Mouse (Mus musculus): ENCODE data around the gene Lig4. TPM values are rescaled to one million over a fixed set of nuclear protein-coding genes. Genes with fewer than 3 reads are reported as not detected.

The Lig4 gene
- polyA plus RNA-seq (2015; fragmentation: Illumina TruSeq; extraction: RNeasy Lipid Tissue Mini Kit (QIAGEN cat#74804); ENCODE audit: insufficient read depth, low replicate concordance), result 8.1 TPM

DNA sequence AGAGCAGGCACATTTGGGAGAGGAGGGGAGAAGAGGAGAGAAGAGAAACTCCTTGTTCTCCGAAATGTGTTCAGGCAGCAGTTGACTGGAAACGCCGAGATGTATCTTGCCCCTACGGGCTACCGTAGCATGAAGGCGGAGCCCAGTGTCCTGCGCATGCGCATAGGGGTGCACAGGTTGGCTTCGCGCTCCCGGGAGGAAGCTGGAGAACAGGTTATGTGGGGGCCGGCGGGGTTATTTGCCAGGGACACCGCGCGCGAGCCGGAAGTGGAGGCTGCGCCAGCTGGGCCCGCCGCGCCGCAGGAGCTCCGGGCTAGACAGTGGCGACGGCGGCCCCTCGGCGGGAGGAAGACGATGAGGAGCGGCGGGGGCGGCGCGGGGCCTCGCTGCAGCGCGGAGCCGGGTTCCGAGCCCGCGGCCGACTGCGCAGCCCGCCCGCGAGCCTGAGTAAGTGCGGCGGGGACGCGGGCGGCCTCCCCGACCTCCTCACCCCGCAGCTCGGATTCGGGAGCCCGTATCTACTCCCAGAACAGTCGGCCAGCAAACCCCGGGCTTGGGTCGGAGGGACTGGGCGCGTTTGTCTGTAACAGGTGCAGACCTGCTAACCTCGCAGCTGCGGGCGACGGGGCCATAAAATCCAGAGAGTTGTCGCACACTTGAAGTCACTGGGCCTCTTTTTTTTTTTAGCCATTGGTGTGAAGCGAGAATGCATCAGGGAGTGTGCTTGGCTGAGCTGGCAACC, at the start of gene Lig4, which contains the start of gene Abhd13:
Gene Lig4, minus strand, starts transcription at position 114 of the 742 bp plus-strand sequence.
Gene Abhd13, plus strand, starts transcription at position 135 of the 742 bp plus-strand sequence.

GRCm38 (mm10) chr8:10006156-10006985, 28.9 kb upstream of the Lig4 start, which contains the start of gene Tnfsf13b:
Gene Tnfsf13b, plus strand, starts transcription at chr8:10006467.

Other genes starting within 250 kb of the Lig4 start
- not detected for gene Fam155a, start 206.5 kb downstream of the Lig4 start, polyA plus RNA-seq (2015; fragmentation: Illumina TruSeq; extraction: RNeasy Lipid Tissue Mini Kit (QIAGEN cat#74804); ENCODE audit: insufficient read depth, low replicate concordance)
- not detected for gene Gm10217, start 113.4 kb downstream of the Lig4 start, polyA plus RNA-seq (2015; fragmentation: Illumina TruSeq; extraction: RNeasy Lipid Tissue Mini Kit (QIAGEN cat#74804); ENCODE audit: insufficient read depth, low replicate concordance)
- 26.9 TPM for gene Abhd13, start within 50 bp of the Lig4 start, polyA plus RNA-seq (2015; fragmentation: Illumina TruSeq; extraction: RNeasy Lipid Tissue Mini Kit (QIAGEN cat#74804); ENCODE audit: insufficient read depth, low replicate concordance)
- 17.0 TPM for gene Tnfsf13b, start 28.8 kb upstream of the Lig4 start, polyA plus RNA-seq (2015; fragmentation: Illumina TruSeq; extraction: RNeasy Lipid Tissue Mini Kit (QIAGEN cat#74804); ENCODE audit: insufficient read depth, low replicate concordance)
- 0.37 TPM for gene Myo16, start 176.2 kb upstream of the Lig4 start, polyA plus RNA-seq (2015; fragmentation: Illumina TruSeq; extraction: RNeasy Lipid Tissue Mini Kit (QIAGEN cat#74804); ENCODE audit: insufficient read depth, low replicate concordance)